Mouse (Mus musculus) lung, postnatal 0 days (tissue): ENCODE data around the gene Abcg8.

Experiments
- CTCF ChIP-seq: IDR thresholded peaks from 2 replicates; pipeline ENCODE4 v1.5.1; 2016; ENCODE audit warnings: antibody characterized with exemption, mild to moderate bottlenecking
- EP300 ChIP-seq: IDR thresholded peaks from 2 replicates; pipeline ENCODE4 v1.6.1; 2016; ENCODE audit warnings: antibody characterized with exemption, mild to moderate bottlenecking, control low read depth

GRCm38 (mm10) chr17:84639796-84640378 lies 36.2 kb upstream of the Abcg8 start:
- TF ChIP-seq CTCF (no peak), EP300 (no peak)
